Mouse (Mus musculus): ENCODE data around the gene Traf7.

Traf7 gene

DNA sequence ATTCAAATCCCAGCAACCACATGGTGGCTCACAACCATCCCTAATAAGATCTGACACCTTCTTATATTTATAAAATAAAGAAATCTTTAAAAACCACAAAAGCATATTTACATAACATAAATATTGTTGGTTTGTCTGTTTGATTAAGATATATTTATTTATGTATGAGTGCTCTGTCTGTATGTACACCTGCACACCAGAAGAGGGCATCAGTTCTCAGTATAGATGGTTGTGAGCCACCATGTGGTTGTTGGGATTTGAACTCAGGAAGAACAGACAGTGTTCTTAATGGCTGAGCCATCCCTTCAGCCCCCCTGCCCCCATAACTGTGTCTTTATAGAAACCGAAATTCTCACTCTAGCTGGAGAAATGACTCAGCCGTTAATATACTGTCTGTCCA, 17.5 kb upstream of the Traf7 start:
- DNase-seq (ENCODE audit: low spot score) = no peak

DNA sequence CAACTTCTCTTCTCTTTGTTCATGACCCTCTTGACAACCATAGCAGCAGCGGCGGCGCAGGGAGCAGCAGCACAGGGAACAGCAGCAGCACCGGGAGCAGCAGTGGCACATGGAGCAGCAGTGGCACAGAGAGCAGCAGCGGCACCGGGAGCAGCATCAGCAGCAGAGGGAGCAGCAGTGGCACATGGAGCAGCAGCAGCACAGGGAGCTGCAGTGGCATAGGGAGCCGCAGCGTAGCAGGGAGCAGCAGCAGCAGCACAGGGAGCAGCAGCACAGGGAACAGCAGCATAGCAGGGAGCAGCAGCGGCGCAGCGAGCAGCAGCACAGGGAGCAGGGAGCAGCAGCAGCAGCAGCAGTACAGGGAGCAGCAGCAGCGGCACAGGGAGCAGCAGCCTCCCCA, 16.9 kb upstream of the Traf7 start:
- no peak for DNase-seq (ENCODE audit: low spot score)

DNA sequence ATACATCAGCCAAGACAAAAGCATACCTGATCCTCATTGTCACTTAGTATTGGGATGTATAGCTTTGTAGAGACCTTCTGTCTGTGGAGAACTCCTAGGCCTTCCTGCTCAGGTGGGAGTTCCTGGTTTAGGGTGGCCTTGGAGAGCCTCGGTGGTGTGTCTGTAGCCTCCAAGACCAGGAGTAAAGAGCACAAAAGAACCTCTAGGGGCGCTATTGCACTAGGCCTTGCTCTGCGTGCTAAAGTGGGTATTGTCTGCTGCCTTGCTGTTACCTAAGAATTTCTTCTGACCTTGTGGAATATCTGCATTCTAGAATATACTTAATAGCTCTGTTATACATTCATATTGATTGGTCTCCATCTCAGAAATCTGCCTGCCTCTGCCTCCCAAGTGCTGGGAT, 12.6 kb upstream of the Traf7 start:
- no peak for DNase-seq (ENCODE audit: low spot score)

DNA sequence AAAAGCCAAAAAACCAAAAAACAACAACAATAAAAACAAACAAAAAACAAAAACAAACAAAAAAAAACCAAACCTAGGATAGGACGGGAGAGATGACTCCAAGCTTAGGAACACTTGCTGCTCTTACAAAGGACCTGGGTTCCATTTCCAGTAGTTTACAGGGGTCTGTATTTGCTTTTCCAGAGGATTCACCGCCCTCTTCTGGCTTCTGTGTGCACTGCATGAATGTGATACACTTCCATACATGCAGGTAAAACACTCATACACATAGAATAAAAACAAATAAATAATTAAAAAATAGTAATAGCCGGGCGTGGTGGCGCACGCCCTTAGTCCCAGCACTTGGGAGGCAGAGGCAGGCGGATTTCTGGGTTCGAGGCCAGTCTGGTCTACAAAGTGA, 11.2 kb upstream of the Traf7 start:
- DNase-seq (ENCODE audit: low spot score) = no peak

DNA sequence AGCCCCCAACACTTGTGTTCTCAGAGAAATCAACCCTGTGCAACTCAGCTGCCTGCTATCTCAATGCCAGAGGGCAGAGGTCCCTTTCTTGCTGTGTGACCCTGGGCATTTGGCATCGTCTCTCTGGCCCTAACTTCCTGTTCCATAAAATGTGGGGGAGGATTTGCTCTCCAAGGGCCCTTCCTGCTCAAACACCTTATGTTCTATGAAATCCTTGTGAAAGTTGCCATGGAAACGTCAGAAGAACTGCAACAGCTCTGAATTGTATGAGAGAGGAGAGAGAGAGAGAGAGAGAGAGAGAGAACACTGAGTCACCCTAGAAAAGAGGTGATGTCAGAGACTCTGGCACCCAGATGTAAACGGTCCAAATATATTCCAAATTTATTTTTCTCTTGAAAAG, 9.8 kb upstream of the Traf7 start:
- no peak for DNase-seq (ENCODE audit: low spot score)

DNA sequence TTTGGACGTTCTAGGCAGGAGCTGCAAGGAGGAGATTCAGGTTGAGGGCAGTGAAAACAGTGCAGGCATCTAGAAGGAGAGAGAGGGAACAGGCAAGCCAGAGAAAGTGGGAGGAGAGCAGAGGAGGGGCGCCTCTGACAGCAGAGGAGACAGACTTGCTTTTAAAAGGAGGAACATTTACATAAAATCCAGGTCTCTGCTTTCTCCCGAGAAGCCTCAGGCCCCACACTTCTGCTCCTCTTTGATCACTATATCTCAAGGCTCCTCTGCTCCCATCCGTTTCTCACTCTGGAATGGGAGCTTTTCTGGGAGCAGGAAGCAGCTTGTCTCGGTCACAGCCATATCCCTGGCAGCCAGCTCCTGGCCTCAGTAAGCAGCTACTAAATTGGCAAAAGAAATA, 7.6 kb upstream of the Traf7 start:
- no peak for DNase-seq (ENCODE audit: low spot score)

DNA sequence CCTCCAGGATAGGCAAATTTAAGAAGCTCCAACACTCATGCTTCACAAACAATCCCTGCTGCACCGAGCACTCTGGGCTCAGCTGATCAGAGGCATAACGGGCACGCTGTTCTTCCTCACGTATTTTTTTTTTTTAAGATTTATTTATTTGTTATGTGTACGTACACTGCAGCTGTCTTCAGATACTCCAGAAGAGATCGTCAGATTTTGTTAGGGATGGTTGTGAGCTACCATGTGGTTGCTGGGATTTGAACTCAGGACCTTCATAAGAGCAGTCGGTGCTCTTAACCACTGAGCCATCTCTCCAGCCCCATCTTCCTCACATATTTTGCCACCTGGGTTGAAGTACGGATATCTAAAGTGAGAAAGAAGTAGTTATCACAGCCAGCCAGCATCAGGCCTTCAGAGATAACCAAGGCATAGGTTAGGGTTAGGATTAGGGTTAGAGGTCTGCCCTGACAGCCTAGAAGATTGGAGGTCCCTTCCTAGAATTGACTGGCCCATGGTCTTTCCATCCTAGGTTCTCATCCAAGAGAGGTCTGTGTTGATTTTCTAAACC, 6.5 kb upstream of the Traf7 start, which contains the start of gene Rab26:
Gene Rab26 (minus strand): TSS at position 51 of the 559 bp plus-strand sequence.
- DNase-seq (ENCODE audit: low spot score) = no peak

DNA sequence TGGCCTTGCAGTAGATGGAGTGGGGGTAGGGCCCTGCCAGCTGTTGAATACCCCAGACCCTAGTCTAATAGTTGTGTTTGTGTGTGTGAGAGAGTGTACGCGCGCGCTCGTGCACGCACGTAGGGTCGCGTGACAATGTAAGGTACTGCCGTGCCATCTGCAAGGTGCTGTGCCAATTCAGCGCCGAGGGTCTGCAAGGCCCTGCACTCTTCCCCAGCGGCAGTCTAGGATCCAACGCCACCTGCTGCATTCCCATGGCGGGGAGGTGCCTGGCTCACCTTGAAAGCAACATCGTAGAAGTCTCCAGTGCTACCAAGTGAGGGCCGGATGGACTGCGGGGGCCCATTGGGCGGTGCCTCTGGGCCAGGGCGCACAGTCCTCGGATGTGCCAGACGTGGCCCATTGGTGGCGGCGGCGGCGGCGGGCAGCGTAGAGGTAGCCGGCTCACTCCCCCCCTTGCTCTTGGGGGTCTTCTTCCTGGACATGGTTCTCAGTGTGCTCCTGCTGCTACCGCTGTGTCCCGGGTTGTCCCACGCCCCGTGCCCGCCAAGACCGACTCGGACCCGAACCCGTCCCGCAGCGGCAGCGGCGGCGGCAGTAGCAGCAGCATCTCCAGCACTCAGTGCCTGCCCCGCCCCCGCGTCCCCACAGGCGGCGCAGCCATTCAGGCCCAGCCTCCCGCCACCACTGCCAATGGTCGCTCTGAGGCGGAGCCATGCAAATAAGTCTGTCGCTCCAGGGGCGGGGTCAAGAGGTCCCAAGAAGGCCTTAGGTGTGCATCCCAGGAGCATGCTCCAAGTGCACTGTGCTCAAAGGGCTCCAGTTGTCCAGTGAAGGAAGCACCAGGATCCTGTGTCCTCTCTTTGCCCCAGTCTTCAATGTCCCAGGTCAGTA, 5.6 kb upstream of the Traf7 start:
- DNase-seq (ENCODE audit: low spot score) = peak; percentile 77

DNA sequence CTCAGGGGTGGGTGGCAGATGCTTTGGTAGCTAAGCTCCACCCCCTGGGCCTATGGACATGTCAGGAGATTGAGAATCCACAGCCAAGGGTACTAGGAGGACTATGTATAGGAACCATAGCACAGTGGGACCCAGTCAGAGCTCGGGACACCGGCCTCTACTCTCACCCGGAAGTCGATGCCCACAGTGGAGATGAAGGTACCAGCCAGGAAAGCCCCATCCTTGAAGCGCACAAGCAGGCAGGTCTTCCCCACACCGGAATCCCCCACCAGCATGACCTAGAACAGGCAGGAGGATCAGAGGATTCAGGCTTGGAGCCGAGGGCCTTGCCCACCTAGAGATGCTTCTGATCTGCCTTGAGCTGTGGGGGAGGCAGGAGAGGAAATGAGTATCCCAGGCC, 4.3 kb upstream of the Traf7 start:
- DNase-seq (ENCODE audit: low spot score) = no peak

DNA sequence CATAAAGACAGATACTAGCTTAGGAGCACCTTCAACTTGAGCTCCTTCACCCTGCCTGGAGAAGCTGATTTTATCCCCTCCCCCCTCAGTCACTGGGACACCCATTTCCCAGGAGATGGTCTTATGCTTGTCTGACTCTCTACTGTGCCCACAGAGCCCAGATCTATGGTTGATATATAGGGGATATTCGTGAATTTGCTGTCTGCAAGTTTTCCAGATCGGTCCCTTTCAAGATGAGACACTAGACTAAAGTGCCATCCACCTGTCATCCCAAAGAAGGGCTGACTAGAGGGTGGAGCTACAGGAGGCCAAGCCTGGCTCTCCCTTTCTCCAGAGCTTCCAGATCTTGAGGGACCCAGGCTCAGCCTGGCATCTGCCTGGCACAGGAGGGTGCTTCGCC, 3.3 kb upstream of the Traf7 start:
- DNase-seq (ENCODE audit: low spot score) = no peak

DNA sequence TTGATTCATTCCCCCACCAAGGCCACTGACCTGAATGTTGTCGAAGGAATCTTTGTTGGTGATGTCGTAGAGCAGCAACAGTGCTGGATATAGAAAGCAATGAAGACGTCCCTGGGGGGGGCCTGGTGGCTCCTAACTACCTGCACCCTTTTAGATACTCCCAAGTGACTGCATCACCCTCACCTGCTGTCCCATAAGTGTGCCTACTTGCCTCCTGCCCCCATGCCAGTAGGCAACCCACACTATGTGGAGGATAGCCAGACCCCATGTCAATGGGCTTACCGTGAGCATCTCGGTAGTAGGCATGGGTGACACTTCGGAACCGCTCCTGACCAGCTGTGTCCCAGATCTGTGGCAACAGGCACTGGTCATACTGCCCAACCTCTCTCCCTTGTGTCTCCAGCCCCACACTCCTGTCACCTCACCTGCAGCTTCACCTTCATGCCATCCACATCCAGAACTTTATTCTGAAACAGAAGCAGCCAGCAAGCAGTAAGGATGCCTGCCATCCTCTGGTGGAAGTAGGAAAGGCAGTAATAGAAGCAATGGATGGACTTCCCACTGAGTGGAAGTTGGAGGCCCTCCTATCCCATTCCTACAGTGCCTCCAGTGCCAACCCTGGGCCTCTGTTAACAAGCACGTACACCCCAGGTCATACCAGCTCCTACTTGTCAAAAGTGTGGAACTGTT, 2.8 kb upstream of the Traf7 start:
- no peak for DNase-seq (ENCODE audit: low spot score)

DNA sequence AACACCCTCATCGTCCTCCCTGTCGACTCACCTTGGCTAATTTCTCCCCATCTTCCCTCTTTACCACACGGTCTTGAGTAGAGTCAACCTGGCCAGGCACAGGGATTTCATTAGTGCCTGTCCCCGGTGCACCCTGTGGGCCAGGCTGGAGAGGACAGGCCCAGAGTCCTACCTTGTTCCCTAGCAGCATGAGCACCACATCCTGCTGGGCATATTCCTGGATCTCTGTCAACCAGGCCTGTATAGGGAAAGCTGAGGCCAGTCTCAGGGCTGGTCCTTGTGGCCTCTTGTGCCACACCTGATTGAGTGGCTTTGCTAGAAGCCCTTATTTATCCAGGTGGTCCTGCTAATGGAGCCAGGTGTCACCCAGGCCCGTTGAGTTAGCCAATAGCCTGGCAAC, 2.1 kb upstream of the Traf7 start:
- no peak for DNase-seq (ENCODE audit: low spot score)

DNA sequence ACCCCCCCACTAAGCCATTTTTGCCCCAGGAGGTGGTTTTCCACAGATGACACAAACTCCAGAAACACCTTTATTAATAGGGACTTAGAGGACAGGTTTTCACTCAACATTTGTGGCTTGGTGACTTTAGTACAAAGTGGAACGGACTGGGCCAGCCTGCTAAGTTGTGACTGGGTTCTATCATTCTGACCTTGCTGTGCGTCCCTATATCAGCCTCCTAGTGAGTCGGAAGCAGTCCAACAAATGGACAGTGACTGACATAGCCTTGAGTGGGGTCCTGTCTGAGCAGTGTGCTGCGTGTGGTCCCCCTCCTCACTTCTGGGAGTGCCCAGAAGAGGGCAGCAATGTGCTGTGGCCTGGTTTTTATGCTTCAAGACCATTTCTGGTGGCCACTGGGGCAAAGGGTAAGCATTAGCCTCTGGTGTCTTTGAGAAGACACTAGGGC, 1.3 kb upstream of the Traf7 start:
- DNase-seq (ENCODE audit: low spot score) = no peak

DNA sequence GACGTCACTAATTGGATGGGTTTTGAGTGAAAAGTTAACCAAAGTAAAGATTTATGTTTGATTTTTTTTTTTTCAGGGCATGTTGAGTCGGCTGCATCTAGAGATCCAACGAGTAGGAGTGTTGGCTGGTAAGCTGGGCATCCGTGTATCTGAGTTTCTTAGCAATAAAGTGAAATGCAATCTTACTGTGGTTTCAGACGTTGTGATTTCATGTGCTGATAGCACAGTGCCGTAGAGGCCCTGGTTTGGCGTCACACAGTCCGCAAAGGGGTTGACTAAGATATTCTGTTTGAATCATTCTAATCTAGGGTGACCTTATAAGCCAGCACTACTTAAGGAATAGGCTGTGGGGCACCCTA, 801 bp upstream of the Traf7 start:
- DNase-seq (ENCODE audit: low spot score) = no peak

DNA sequence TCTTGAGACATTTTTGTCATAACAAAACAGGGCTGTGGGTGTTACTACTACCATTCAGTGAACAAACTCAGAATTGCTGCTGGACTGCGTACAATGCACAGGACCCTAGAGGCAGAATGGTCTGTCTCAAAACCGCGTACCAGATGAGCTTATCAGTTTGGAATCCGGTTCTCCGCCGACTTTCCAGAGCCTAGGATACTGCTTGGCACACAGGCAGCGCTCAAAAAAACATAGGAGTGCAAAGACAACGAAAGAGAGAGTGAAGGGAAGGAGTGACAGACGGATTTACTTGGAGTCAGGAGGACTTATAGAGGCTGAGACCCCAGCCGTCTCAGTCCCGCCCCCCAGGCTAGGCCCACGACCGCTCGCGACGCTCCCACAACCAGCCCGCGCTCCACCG, 423 bp downstream of the Traf7 start:
- DNase-seq (ENCODE audit: low spot score) = no peak

DNA sequence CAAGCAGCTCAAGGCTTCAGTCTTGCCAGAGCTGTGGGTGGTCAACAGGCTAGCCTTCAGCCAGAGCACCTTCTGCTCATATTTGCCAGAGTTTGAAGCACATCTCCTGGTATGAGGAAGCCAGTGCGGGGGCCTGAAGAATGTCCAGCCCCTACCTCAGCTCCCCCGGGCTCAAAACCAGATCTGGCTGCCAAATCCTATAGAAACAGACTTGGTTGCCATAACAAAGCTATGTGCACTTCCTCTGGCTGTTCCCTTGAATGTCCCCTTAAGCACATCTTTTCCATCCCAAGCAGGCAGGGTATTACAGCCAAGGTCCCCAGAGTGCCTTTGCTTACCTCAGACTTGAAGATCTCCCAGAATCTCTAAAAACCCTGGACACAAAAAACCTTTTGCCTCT, 3.0 kb downstream of the Traf7 start:
- DNase-seq (ENCODE audit: low spot score) = no peak

DNA sequence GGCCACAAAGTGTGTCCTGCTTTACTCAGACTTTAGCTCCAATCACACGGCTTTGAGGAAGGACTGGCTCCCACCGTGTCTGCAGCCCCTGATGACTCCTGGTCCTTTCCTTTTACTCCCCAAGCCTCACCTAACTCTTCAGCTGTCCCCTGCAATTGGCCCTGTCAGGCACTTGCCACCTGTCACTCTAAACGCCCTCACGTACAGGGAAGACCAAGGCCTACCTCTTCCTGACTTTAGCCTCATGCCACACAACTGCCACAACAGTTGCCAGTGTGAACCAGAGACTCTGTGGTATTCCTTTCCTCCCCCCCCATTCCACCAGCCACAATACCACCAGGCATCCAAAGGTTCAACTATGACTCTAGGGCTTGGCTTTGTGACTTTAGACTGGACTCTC, 7.3 kb downstream of the Traf7 start:
- no peak for DNase-seq (ENCODE audit: low spot score)

DNA sequence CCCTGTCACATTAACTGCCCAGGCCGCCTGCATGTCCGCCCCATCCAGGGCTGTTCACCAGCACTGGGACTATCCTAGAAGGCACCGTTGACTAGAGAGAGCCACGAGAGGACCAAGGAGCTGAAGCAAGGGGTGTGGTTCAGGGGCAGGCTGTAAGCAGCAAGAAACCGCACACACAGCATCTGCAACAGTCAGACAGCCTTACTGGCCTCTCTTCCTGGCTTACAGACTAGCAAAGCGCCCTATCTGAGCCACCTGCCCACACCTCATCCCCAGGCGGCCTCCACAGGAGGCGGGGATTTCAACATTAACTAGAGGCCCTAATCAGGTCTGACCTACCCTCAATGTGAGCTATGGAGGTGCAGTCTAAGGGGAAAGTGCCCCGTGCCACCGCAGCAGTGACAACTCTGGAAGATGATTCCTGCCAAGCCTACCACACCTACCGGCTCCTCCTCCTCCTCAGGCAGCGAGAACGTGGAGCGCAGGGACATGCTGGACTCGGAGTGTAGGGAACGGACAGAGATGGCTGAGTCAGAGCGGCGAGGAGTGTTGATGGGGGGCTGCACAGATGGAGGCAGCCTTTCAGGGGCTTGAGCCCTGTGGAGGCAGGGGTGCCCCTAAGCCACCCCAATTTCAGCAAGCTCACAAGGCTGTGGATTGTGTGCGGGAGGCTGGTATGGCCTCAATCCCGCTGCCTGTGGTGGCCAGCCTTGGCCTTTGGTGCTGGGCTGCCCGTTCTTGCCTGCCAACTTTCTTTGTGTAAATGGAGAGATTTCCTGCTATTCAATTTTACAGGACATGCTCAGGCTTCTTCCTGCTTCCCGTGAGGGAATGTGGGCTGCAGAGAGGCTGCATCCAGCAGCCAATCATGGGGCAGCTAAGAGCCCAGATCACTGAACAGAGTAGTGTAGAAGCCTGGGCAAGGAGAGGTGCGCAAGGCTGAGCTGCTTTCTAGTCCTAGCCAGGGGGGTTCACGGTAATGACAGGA, 13.2 kb downstream of the Traf7 start:
- no peak for DNase-seq (ENCODE audit: low spot score)

DNA sequence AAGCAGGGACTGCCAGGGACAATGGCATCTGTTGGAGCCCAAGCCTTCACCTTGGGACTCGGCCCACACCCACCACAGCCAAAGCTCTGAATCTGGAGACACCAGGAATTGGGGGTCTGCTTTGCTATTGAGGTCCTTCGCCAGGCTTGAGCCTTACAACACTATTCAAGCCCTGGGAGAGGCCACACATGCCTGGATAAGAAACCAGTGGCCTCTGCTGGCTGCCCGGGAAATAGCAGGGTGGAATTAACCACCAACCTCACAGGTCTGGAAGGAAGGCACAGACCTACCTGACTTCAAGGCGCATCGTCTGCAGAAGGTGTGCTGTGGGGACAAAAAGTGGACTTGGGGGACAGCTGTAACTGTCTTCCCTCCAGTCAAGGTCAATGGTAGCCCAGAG, 14.1 kb downstream of the Traf7 start:
- no peak for DNase-seq (ENCODE audit: low spot score)

DNA sequence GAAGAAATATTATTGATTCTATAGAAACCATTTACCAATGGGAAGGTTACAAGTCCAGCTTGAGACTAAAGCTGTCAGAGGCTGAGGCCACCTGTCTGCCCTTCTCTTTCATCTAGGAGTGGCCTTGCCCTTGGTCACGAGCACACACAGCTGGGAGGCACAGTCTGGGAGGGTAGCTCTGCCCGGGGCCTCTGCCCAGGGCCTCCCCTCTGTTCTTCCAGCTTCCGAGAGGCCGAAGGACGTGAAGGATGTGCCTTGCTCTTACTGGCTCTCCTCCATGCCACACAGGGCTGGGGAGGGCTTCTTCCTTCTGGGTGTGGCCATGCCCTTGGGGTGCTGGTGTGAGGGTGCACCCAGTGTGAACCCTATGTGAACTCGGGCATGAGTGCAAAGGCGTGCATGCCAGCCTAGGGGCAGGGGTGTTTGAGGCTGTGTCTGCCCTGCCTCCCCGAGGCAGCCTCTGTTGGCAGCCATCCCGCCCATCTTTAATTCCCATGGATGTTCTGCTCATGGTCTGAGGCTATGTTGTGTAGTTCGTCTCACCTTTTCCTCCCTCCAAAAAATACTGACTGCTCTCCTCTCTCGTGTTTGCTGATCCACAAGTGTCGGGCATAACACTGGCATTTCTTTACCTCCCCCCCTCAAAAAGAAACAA, 19.8 kb downstream of the Traf7 start:
- DNase-seq (ENCODE audit: low spot score) = no peak

DNA sequence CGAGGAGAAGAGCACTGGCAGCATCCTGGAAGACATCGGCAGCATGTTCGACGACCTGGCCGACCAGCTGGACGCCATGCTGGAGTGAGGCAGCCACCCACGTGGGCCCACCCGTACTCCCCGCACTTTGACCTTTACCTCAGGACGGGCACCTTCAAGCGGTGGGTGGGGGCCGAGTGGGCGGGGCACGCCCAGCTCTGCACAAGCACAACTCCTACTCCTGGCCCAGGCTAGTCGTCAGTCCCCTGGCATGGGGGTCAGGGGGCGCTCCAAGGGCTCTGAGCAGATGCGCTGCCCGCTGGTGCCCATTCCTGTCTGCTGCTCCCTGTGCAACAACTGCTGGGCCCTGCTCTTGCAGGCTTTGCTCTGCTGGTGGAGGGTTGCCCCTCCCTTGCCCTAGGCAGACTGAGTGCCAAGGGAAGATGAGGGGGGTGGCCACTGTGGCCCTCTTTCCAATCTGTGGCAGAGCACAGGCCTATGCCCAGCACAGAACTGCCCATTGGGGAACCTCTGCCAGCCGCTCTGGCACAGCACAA, 20.5 kb downstream of the Traf7 start:
- no peak for DNase-seq (ENCODE audit: low spot score)
